Mouse (Mus musculus) testis, adult 10 weeks (tissue): Measurements from ENCODE around the gene Klhl10. TPM values are rescaled to one million over a fixed set of nuclear protein-coding genes. Genes with fewer than 3 reads are reported as not detected.

Experiments used
- polyA plus RNA-seq: library from polyadenylated mRNA; stranded (reverse); fragments of 350-450 nt; fragmentation: Illumina TruSeq; extraction: RNeasy Lipid Tissue Mini Kit (QIAGEN cat#74804); gene quantifications from one replicate; pipeline ENCODE4 v1.2.3, GENCODE M21; 2014; ENCODE audit warnings: low read depth, low replicate concordance

The Klhl10 gene
- polyA plus RNA-seq, result 256 TPM

DNA sequence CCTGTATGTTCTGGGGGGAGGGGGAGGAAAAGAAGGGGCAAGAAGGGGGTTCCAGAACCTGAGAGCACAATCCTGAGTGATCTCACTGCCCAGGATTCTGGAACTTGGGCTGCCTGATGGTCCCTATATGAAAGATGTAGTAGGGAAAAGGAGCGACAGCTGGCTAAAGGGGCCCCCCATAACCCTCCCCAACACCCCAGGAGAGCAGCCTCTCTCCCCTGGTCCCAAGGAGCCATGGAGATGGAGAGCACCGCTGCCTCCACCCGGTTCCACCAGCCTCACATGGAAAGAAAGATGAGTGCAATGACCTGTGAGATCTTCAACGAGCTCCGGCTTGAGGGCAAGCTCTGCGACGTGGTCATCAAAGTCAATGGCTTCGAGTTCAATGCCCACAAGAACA lies at the start of gene Klhl10, which contains the start of gene Nt5c3b:
Gene Klhl10 (plus strand): TSS at position 121 of the 400 bp plus-strand sequence.
Gene Nt5c3b (minus strand): TSS at position 12 of the 400 bp plus-strand sequence.

DNA sequence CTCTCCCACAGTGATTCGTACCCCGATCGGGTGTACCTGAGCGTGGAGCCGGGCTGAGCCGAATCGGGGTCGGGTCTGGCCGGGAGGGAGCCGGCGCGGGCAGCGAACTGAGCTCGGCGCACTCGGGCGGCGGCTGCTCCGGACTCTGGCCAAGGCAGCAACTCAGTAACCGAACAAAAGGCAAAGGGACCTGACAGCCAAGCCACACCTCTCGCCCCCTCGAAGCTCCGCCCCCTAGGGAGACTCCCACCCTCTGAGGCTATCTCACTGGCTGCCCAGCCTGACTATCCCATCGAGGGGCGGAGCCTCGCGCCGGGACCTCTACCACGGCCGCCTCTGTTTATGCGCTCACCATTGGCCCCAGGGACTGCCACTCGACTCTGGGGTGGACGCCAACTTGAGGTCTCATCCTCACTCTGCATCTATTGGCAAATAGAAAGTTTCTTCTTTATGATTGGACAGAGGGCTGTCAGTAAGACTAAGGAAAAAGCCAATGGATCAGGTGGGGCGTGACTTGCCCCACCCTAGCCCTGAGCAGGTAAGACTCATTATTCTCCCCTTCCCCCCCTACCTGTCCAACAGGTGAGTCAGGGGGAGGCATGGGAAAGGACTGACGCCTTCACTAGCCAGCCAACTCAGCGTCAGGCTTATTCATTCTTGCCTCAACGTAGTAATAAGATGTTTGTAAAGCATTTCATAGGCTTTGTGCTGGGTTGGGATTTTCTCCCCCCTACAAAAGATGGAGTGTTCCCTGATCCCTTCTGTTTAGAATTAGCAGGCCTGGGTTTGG lies 43.9 kb upstream of the Klhl10 start, which contains the start of gene Jup:
Gene Jup (minus strand): TSS at position 164 of the 790 bp plus-strand sequence.

GRCm38 (mm10) chr11:100414021-100414913 lies 27.4 kb upstream of the Klhl10 start, which contains the start of gene P3h4:
TSS of gene P3h4 (minus strand) at chr11:100414836.

GRCm38 (mm10) chr11:100414914-100415822 lies 26.5 kb upstream of the Klhl10 start, which contains the start of gene Fkbp10:
TSS of gene Fkbp10 (plus strand) at chr11:100415697.

DNA sequence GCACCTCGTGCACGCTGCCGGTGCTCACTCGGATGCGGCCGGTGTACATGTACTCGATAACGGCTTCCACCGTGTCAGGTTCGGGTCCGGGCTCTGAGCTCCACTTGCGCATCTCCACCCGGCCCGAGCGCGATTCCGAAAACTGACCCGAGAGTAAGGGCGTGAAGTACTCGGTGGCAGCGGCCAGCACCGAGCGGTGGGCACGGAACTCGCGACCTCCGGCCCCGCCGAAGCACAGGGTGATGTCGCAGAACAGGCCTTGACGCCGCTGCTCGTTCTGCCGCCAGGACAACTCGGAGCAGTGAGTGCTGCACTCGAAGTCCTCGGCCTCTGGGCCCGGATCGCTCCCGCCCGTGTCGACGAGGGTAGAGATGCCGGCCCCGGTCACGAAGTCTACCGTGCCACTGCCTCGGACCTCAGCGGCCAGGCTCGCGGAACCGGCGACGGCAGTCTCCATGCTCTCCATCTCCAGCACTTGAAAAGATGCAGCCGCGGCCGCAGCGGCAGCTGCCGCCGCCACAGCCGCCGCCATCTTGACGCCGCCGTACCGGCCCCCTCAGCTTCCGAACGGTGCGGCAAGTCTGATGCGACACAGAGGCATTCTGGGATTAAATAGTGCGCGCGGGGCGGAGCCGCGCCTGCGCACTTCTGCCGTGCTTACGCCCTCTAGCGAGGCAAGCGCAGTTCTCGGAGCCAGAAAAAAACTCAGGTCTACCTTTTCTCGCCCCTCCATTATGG lies 30.6 kb downstream of the Klhl10 start, which contains the start of gene Klhl11:
Gene Klhl11 (minus strand): TSS at position 545 of the 738 bp plus-strand sequence.

Other genes with a start within 250 kb of the Klhl10 start
- not detected for gene Krt9, start 248.7 kb upstream of the Klhl10 start, polyA plus RNA-seq
- gene Krt14, start 234.4 kb upstream of the Klhl10 start, polyA plus RNA-seq, result not detected
- gene Krt16, start 193.0 kb upstream of the Klhl10 start, polyA plus RNA-seq, result not detected
- not detected for gene Krt17, start 180.9 kb upstream of the Klhl10 start, polyA plus RNA-seq
- gene Krt42, start 172.0 kb upstream of the Klhl10 start, polyA plus RNA-seq, result not detected
- gene Eif1, start 122.0 kb upstream of the Klhl10 start, polyA plus RNA-seq, result 2,357 TPM
- not detected for gene Gast, start 107.5 kb upstream of the Klhl10 start, polyA plus RNA-seq
- gene Hap1, start 85.8 kb upstream of the Klhl10 start, polyA plus RNA-seq, result 4.7 TPM
- gene Jup, start 44.2 kb upstream of the Klhl10 start, polyA plus RNA-seq, result 1.8 TPM
- gene P3h4, start 27.1 kb upstream of the Klhl10 start, polyA plus RNA-seq, result 2.7 TPM
- 0.39 TPM for gene Fkbp10, start 26.2 kb upstream of the Klhl10 start, polyA plus RNA-seq
- 56.1 TPM for gene Nt5c3b, start 109 bp upstream of the Klhl10 start, polyA plus RNA-seq
- 25.2 TPM for gene Klhl11, start 30.8 kb downstream of the Klhl10 start, polyA plus RNA-seq
- 16.8 TPM for gene Acly, start 86.1 kb downstream of the Klhl10 start, polyA plus RNA-seq
- gene Ttc25, start 103.7 kb downstream of the Klhl10 start, polyA plus RNA-seq, result 67.7 TPM
- 1.2 TPM for gene Cnp, start 133.0 kb downstream of the Klhl10 start, polyA plus RNA-seq
- gene Nkiras2, start 177.3 kb downstream of the Klhl10 start, polyA plus RNA-seq, result 13.0 TPM
- 259 TPM for gene Dnajc7, start 178.3 kb downstream of the Klhl10 start, polyA plus RNA-seq